Mouse (Mus musculus) CD4-positive helper T cell, adult 2 months (primary cell): ENCODE measurements around the gene Popdc2.

Experiments
- DNase-seq: peaks from one replicate; pipeline ENCODE4 v3.0.0-alpha.2; 2012; ENCODE audit warnings: low read depth, missing footprints, low spot score

Popdc2 gene

DNA sequence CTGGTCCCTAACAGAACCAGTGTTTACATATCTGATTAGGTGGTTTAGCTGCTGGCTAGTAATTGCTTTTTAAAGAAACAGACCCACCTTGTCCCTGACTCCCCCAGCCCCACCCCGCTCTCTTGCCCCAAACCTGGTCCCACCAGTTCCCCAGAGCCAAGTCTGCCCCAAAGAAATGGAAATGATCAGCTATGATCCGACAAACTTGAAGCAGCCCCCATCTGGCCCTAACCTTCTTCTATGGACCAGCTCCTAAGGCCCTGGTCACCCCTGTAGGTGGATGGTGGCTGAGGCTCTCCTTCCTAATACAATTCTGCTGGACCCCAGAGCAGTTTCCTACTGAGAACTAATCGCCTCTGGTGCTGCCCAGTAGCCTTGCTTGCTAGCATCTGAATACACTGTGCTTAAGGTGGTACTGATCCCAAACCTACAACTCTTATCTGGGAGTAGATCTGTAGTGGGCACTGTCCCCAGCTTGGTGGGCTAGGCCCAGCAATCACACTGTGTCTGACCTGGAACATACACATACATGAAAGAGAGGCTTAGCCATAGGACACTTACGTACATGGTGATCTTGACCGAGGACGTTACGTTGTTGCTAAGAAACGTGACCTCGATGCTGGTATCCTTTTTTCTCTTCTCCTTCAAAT lies 38.4 kb downstream of the Popdc2 start:
- DNase-seq, result no peak

GRCm38 (mm10) chr16:38401468-38401867 lies 39.5 kb downstream of the Popdc2 start:
- DNase-seq, result no peak

GRCm38 (mm10) chr16:38403639-38404038 lies 41.6 kb downstream of the Popdc2 start:
- peak; percentile 79 for DNase-seq

DNA sequence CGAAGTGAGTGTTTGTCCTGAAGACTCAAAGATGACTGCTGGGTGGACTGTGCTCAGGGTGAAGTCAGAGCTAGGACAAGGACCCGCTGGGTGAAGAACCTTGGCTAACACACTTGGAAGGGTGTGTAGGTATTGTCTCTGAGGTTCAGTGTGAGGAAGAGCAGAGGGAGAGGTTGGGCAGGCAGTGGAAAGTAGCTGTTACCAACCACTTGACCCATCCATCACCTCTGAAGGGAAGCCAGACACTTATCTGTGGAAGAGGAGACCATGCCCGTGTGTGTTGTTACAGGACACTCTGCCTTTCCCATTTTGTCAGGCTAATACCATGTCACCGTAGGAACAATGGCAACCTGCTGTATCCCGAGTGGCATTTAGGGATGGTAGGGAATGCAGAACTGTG lies 44.3 kb downstream of the Popdc2 start:
- DNase-seq, result no peak

- DNase-seq, result peak; percentile 52
Observed at GRCm38 (mm10) chr16:38406708-38407107, 44.7 kb downstream of the Popdc2 start.

DNA sequence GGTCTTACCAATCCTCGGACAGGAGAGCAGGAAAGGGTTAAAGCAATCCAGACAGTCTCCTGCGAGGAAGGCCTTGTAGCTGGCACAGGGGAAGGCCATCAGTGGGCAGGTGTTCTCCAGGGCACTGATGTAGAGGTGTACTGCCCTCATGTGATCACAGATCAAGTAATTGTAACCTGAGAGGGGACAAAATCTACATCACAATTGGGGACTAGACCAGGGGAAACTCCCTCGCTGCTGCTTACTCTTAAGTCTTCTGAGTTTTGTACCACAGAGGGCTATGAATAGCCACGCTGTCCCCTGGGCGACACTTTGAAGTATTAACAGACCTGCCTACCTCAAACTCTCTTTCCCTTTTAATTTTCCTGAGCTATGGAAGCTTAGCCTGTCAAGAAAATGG lies 45.6 kb downstream of the Popdc2 start:
- DNase-seq, result peak; percentile 15

GRCm38 (mm10) chr16:38408416-38408815 lies 46.4 kb downstream of the Popdc2 start:
- DNase-seq, result no peak

DNA sequence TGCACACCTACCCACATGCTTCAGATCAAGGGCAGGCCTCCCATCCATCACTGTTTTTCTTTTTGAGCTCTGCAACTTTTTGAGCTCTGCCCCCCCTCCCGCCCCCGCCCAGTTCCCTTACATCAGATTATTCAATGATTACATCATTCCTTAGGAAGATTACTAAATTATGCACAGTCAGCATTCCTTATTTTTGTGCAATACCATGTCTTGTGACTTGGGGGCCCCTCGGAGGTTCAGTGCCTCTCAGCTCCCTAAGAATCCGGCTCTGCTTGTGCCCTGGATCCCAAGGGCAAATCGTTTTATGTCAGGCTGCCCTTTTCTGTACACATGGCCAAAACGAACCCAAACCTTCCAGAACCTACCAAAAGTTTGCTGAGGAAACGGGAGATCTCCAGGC lies 52.9 kb downstream of the Popdc2 start:
- DNase-seq, result no peak

GRCm38 (mm10) chr16:38425374-38425773 lies 63.4 kb downstream of the Popdc2 start:
- no peak for DNase-seq

DNA sequence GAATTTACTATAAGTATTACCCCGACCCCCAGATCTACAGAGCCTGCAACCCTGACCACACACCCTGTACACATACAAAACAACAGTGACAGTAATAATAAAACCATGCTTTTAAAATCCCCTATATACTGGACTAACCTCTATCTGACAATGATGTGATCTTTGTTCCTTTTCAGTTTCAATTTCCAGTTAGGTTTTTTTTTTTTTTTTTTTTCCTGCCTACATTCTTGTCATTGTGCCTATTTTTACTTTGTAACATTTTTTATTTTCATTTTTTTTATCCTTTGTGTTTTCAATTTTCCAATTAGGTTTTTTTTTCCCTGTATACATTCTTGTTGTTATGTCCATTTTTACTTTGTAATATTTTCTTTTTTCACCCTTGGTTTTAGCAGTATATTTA lies 63.8 kb downstream of the Popdc2 start:
- DNase-seq, result no peak
